Mouse (Mus musculus): ENCODE measurements at regions not wholly inside any gene's neighbourhood (a gene's known extent, or its start where the extent isn't known, plus 50 kb on each side); places are given as distances from the start of the nearest gene placed in this dataset.

DNA sequence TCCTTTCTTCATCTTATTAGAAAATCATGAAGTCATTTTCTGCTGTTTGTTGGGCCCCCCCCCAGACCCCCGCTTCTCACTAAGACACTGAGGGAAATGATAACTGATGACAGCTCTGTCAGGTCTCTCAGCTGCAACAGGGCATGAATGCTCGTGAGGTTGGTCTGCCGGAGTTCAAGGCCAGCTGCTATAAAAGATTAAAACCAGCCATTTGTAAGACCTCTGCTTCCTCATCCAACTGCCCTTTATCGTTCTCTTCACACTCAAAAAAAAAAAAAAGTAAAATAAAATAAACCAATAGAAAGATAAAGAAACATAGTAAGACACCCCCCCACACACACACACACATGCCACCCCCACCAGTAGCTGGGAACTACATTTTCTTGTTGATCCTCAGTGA, 153.0 kb upstream of the Rpl38 start:
- Histone ChIP-seq H3K27me3 (ENCODE audit: insufficient read depth, low read length) (no peaks in the 10 kb centered on the region), H3K4me1 (ENCODE audit: insufficient read depth, low read length) (no peaks in the 10 kb centered on the region), H3K4me3 (ENCODE audit: low read length) (no peak overlapping the region), H3K9me3 (ENCODE audit: low read length) (no peaks in the 10 kb centered on the region), H3K9ac (replicated peaks; ENCODE audit: low read length) (no peak overlapping the region), H3K27ac (no peak overlapping the region), H3K4me2 (ENCODE audit: low read depth, low read length) (no peak overlapping the region), H3K36me3 (ENCODE audit: insufficient read depth, low read length) (no peaks in the 10 kb centered on the region)
- no peak for ATAC-seq
- no peak for TF ChIP-seq CTCF (IDR thresholded peaks at IDR 0.05; ENCODE audit: low read depth)
- DNase-seq (ENCODE audit: low spot score), result no peak
- WGBS, result 57% methylated on average over 4 of the region's 4 CpGs

GRCm38 (mm10) chr11:114514126-114514525, 154.2 kb upstream of the Rpl38 start:
- H3K4me2 ChIP-seq (ENCODE audit: low read depth, low read length), result no peak overlapping the region
- no peaks in the 10 kb centered on the region for H3K9me3 ChIP-seq (ENCODE audit: low read length)
- H3K27me3 ChIP-seq (ENCODE audit: insufficient read depth, low read length), result no peaks in the 10 kb centered on the region
- H3K4me3 ChIP-seq (ENCODE audit: low read length), result no peak overlapping the region
- DNase-seq (ENCODE audit: low spot score), result no peak
- H3K4me1 ChIP-seq (ENCODE audit: insufficient read depth, low read length), result no peaks in the 10 kb centered on the region
- no peak overlapping the region for H3K27ac ChIP-seq
- TF ChIP-seq CTCF (IDR thresholded peaks at IDR 0.05; ENCODE audit: low read depth), result no peak
- H3K9ac ChIP-seq (replicated peaks; ENCODE audit: low read length), result no peak overlapping the region
- WGBS, result 94% methylated on average over 2 of the region's 2 CpGs
- no peaks in the 10 kb centered on the region for H3K36me3 ChIP-seq (ENCODE audit: insufficient read depth, low read length)
- ATAC-seq, result no peak

DNA sequence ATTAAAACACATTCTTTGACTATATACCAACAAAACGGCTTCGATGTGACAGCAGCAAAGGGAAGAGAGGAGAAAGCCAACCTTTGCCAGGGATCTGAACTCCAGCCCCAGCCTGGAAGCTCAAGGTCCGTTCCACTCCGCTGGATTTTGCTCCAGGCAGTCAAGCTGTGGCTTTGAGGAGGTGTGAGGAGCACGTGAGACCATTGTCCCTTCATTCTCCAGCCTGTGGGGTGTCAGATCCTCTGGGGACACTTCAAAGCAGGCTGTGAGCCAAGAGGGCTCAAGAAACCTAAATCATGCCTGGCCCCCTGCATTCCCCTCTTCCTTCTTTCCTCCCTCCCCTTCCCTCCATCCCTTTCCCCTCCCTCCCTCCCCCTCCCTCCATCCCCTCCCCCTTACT, 154.9 kb upstream of the Rpl38 start:
- H3K4me1 ChIP-seq (ENCODE audit: insufficient read depth, low read length), result no peaks in the 10 kb centered on the region
- H3K27ac ChIP-seq, result no peak overlapping the region
- no peak for TF ChIP-seq CTCF (IDR thresholded peaks at IDR 0.05; ENCODE audit: low read depth)
- H3K4me2 ChIP-seq (ENCODE audit: low read depth, low read length), result no peak overlapping the region
- WGBS, result 16% methylated on average over 5 of the region's 5 CpGs
- ATAC-seq, result no peak
- no peak overlapping the region for H3K9ac ChIP-seq (replicated peaks; ENCODE audit: low read length)
- H3K27me3 ChIP-seq (ENCODE audit: insufficient read depth, low read length), result no peaks in the 10 kb centered on the region
- no peak overlapping the region for H3K4me3 ChIP-seq (ENCODE audit: low read length)
- H3K9me3 ChIP-seq (ENCODE audit: low read length), result no peaks in the 10 kb centered on the region
- no peaks in the 10 kb centered on the region for H3K36me3 ChIP-seq (ENCODE audit: insufficient read depth, low read length)
- DNase-seq (ENCODE audit: low spot score), result no peak

DNA sequence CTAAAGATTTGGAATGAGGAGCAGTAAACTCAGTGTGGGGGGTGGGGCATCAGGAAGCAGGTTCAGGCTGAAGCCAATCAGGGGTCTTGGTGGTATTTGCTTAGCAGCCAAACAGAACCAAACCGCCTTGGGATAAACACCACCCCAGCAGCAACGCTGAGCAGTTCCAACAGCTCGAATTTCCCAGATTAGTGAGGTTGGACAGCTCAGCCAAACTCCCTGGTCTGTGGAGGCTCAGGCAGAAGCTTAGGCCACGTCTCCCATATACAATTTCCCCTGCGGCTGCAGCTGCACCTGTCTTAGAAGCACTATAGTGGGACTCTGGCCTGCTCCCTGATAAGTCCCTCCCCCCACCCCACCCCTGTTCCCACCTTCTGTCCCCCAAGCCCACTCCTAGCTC, 156.3 kb upstream of the Rpl38 start:
- Histone ChIP-seq H3K27ac (no peak overlapping the region), H3K9me3 (ENCODE audit: low read length) (no peaks in the 10 kb centered on the region), H3K4me1 (ENCODE audit: insufficient read depth, low read length) (no peaks in the 10 kb centered on the region), H3K9ac (replicated peaks; ENCODE audit: low read length) (no peak overlapping the region), H3K27me3 (ENCODE audit: insufficient read depth, low read length) (no peaks in the 10 kb centered on the region), H3K4me3 (ENCODE audit: low read length) (no peak overlapping the region), H3K36me3 (ENCODE audit: insufficient read depth, low read length) (no peaks in the 10 kb centered on the region), H3K4me2 (ENCODE audit: low read depth, low read length) (no peak overlapping the region)
- DNase-seq (ENCODE audit: low spot score) (no peak), ATAC-seq (no peak)
- WGBS, result 40% methylated on average over 5 of the region's 5 CpGs
- no peak for TF ChIP-seq CTCF (IDR thresholded peaks at IDR 0.05; ENCODE audit: low read depth)

DNA sequence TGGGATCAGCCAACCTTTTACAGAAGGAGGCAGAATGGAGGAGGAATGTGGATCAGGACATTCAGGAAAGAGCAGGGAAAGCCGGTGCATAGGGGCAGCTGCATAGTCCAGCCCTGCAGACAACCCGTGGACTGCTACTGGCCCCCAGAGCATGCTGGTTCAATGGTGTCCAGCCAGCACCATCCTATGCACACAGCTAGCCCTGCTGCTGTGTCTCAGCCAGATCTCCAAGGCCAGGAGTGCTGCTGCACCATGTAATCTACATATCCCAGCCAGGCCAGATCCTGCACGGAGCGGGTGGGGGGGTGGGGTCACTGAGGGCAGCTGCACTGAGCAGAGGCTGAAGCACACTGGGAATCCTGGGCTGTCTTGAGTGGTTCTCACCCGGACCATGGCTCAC, 165.8 kb upstream of the Rpl38 start:
- H3K4me3 ChIP-seq (ENCODE audit: low read length), result no peak overlapping the region
- H3K9me3 ChIP-seq (ENCODE audit: low read length), result 0 out of 2 replicates have a peak, but pooled peaks cover 2% of the 10 kb centered on the region
- DNase-seq (ENCODE audit: low spot score), result no peak
- no peak overlapping the region for H3K4me2 ChIP-seq (ENCODE audit: low read depth, low read length)
- no peak overlapping the region for H3K27ac ChIP-seq
- H3K36me3 ChIP-seq (ENCODE audit: insufficient read depth, low read length), result no peaks in the 10 kb centered on the region
- no peaks in the 10 kb centered on the region for H3K27me3 ChIP-seq (ENCODE audit: insufficient read depth, low read length)
- 24% methylated on average over 5 of the region's 5 CpGs for WGBS
- peak; percentile 38 for ATAC-seq
- no peak for TF ChIP-seq CTCF (IDR thresholded peaks at IDR 0.05; ENCODE audit: low read depth)
- H3K4me1 ChIP-seq (ENCODE audit: insufficient read depth, low read length), result peaks cover 8% of the 10 kb centered on the region
- no peak overlapping the region for H3K9ac ChIP-seq (replicated peaks; ENCODE audit: low read length)

- DNase-seq (ENCODE audit: low spot score), result peak; percentile 49
- WGBS, result 36% methylated on average over 5 of the region's 5 CpGs
- Histone ChIP-seq H3K9ac (replicated peaks; ENCODE audit: low read length) (no peak overlapping the region), H3K4me3 (ENCODE audit: low read length) (no peak overlapping the region), H3K27me3 (ENCODE audit: insufficient read depth, low read length) (no peaks in the 10 kb centered on the region), H3K4me1 (ENCODE audit: insufficient read depth, low read length) (peaks cover 8% of the 10 kb centered on the region), H3K36me3 (ENCODE audit: insufficient read depth, low read length) (no peaks in the 10 kb centered on the region), H3K4me2 (ENCODE audit: low read depth, low read length) (no peak overlapping the region), H3K27ac (no peak overlapping the region), H3K9me3 (ENCODE audit: low read length) (0 out of 2 replicates have a peak, but pooled peaks cover 2% of the 10 kb centered on the region)
- no peak for TF ChIP-seq CTCF (IDR thresholded peaks at IDR 0.05; ENCODE audit: low read depth)
- peak; percentile 70 for ATAC-seq
These were observed 166.3 kb upstream of the Rpl38 start for GRCm38 (mm10) chr11:114501869-114502540.

DNA sequence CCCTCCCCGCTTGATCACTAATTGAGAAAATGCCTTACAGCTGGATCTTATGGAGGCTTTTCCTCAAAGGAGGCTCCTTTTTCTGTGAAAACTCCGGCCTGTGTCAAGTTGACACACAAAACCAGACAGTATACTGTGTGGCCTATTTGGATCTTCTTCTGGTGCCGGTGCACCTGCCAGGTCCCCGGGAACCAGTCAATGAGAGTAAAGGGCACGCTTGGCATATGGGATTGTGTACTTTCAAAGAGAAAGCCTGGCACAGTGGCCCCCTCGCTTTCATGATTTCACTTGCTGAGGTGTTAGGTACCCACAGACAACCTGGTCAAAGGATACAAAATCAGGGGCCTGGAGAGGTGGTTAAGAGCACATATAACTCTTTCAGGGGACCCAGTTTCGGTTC, 167.9 kb upstream of the Rpl38 start:
- no peak for ATAC-seq
- Histone ChIP-seq H3K9ac (replicated peaks; ENCODE audit: low read length) (no peak overlapping the region), H3K27me3 (ENCODE audit: insufficient read depth, low read length) (no peaks in the 10 kb centered on the region), H3K4me3 (ENCODE audit: low read length) (no peak overlapping the region), H3K27ac (no peak overlapping the region), H3K4me1 (ENCODE audit: insufficient read depth, low read length) (peaks cover 14% of the 10 kb centered on the region), H3K4me2 (ENCODE audit: low read depth, low read length) (no peak overlapping the region), H3K9me3 (ENCODE audit: low read length) (0 out of 2 replicates have a peak, but pooled peaks cover 2% of the 10 kb centered on the region), H3K36me3 (ENCODE audit: insufficient read depth, low read length) (no peaks in the 10 kb centered on the region)
- TF ChIP-seq CTCF (IDR thresholded peaks at IDR 0.05; ENCODE audit: low read depth), result no peak
- 90% methylated on average over 7 of the region's 7 CpGs for WGBS
- DNase-seq (ENCODE audit: low spot score), result no peak
